Mouse (Mus musculus) MEL (cell line): ENCODE data around the gene Usp40.

Experiments
- BHLHE40 ChIP-seq: IDR thresholded peaks from 2 replicates; pipeline ENCODE4 v1.6.1; 2012; ENCODE audit warnings: low read depth, mild to moderate bottlenecking, inconsistent platforms, low read length, improper control_type of control experiment, borderline replicate concordance
- CHD2 ChIP-seq: IDR thresholded peaks from 2 replicates; pipeline ENCODE4 v1.6.1; 2011; ENCODE audit warnings: low read length, improper control_type of control experiment
- CTCF ChIP-seq, 3 experiments: IDR thresholded peaks in 2 of 3; conservative IDR thresholded peaks in 1 of 3; 2 replicates each; pipeline ENCODE4 v1.5.1; 2011 to 2012; ENCODE audit warnings: low read length in 3 of 3, low read depth in 2 of 3, mild to moderate bottlenecking in 2 of 3, improper control_type of control experiment in 1 of 3, inconsistent platforms in 1 of 3, mixed read lengths in 1 of 3, moderate library complexity in 1 of 3; ENCODE audit not compliant: control insufficient read depth in 1 of 3, insufficient read depth in 1 of 3, poor library complexity in 1 of 3, severe bottlenecking in 1 of 3
- EP300 ChIP-seq, 2 experiments: IDR thresholded peaks; 2 replicates each; pipeline ENCODE4 v1.6.1; 2011; ENCODE audit warnings: improper control_type of control experiment in 2 of 2, low read length in 2 of 2, low read depth in 1 of 2, mild to moderate bottlenecking in 1 of 2
- GABPA ChIP-seq: IDR thresholded peaks from 2 replicates; pipeline ENCODE4 v1.6.1; 2012; ENCODE audit warnings: low read depth, mild to moderate bottlenecking, inconsistent platforms, low read length, improper control_type of control experiment, moderate library complexity
- POLR2A ChIP-seq, 2 experiments: IDR thresholded peaks; 2 replicates each; pipeline ENCODE4 v1.6.1; 2011 to 2012; ENCODE audit warnings: low read length in 2 of 2, mild to moderate bottlenecking in 2 of 2, control low read depth in 1 of 2, improper control_type of control experiment in 1 of 2, low read depth in 1 of 2, moderate library complexity in 1 of 2; ENCODE audit not compliant: control insufficient read depth in 1 of 2, insufficient read depth in 1 of 2, poor library complexity in 1 of 2
- POLR2AphosphoS2 ChIP-seq: IDR thresholded peaks from 2 replicates; pipeline ENCODE4 v1.6.1; 2011; ENCODE audit warnings: low read length, improper control_type of control experiment
- POLR2AphosphoS5 ChIP-seq: IDR thresholded peaks from 2 replicates; pipeline ENCODE4 v1.6.1; 2012; ENCODE audit warnings: low read depth, borderline replicate concordance, mild to moderate bottlenecking, inconsistent platforms, low read length, moderate library complexity, mixed read lengths
- RAD21 ChIP-seq: IDR thresholded peaks from 2 replicates; pipeline ENCODE4 v1.6.1; 2011; ENCODE audit warnings: mild to moderate bottlenecking, low read depth, low read length, improper control_type of control experiment
- SMC3 ChIP-seq: IDR thresholded peaks from 2 replicates; pipeline ENCODE4 v1.6.1; 2011; ENCODE audit warnings: low read depth, low read length, improper control_type of control experiment
- TAL1 ChIP-seq: IDR thresholded peaks from 2 replicates; pipeline ENCODE4 v1.6.1; 2012; ENCODE audit warnings: mild to moderate bottlenecking, inconsistent platforms, low read length, moderate library complexity, mixed read lengths
- TBP ChIP-seq: IDR thresholded peaks from 2 replicates; pipeline ENCODE4 v1.8.0; 2011; ENCODE audit warnings: low read depth, low read length, improper control_type of control experiment
- USF1 ChIP-seq: IDR thresholded peaks from 2 replicates; pipeline ENCODE4 v1.6.1; 2014; ENCODE audit warnings: low read depth, mild to moderate bottlenecking, inconsistent platforms, low read length, improper control_type of control experiment, moderate library complexity
- ZMIZ1 ChIP-seq: IDR thresholded peaks from 2 replicates; pipeline ENCODE4 v1.6.1; 2012; ENCODE audit warnings: low read depth, mild to moderate bottlenecking, inconsistent platforms, low read length, improper control_type of control experiment, moderate library complexity

GRCm38 (mm10) chr1:87908736-87909135 lies 99.6 kb downstream of the Usp40 start:
- TF ChIP-seq CHD2: no peak
- no peak for TF ChIP-seq POLR2AphosphoS2
- no peak for TF ChIP-seq ZMIZ1
- TF ChIP-seq RAD21: no peak
- TF ChIP-seq BHLHE40: no peak
- TF ChIP-seq CTCF (IDR thresholded peaks at IDR 0.05 in 2 of 3, conservative IDR thresholded peaks at IDR 0.05 in 1 of 3; ENCODE audit: control insufficient read depth in 1 of 3, insufficient read depth in 1 of 3, low read depth in 2 of 3, low read length in 3 of 3, poor library complexity in 1 of 3, severe bottlenecking in 1 of 3): no peak
- no peak for TF ChIP-seq POLR2A (IDR thresholded peaks at IDR 0.05; ENCODE audit: control insufficient read depth in 1 of 2, insufficient read depth in 1 of 2, low read depth in 1 of 2, low read length in 2 of 2, poor library complexity in 1 of 2)
- TF ChIP-seq GABPA: no peak
- no peak for TF ChIP-seq USF1
- TF ChIP-seq POLR2AphosphoS5: no peak
- no peak for TF ChIP-seq TAL1
- no peak for TF ChIP-seq TBP
- no peak for TF ChIP-seq EP300 (IDR thresholded peaks at IDR 0.05; ENCODE audit: low read depth in 1 of 2, low read length in 2 of 2)
- no peak for TF ChIP-seq SMC3
